14 mouse cellular contexts compared by ENCODE assay signal in the genomic region with DNA sequence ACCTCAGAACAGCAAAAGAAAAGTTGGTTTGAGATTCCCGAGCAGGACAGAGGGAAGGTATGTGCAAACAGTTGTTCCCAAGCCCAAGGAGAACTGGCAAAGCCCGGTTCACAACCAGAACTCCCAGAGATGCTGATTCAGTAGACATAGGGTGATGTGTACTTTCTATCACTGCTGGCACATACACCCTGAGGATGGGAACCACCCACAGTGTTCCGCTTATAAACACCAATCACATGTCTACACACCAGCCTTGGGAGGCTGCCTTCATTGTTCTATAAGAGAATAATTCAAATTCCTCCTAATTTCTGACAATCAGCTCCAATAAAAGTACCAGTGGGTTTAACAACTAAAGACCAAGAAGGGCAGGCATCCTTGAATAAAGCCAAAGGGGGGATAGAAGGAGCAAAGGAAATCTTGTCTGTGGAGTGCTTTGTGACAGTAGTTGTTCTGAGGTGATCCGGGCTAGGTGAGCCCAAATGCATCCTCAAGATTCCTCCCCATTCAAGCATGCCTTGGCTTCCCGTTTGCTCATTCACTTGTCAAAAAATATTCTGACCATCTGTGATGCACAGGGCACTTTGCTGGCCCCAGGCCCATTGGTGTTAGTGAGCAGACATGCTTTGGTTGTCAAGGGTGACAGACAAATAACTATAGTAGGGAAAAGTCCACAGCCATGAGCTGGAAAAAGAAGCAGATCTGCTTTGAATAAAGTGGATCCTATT.
DNase-seq lines count a peak whose midpoint lies in the region; ATAC-seq and TF ChIP-seq lines count a peak whose summit lies in the region.
"Had no signal": no experiment of that assay in that cellular context is flagged by ENCODE, and none has a peak within 500 bp of the region (broad histone marks: within the 10 kb centered on the region; RNA-seq: fewer than 3 reads in every experiment).

No protein-coding gene starts in this region.

- no peaks in the 10 kb centered on the region for H3K36me3 ChIP-seq in midbrain, postnatal 0 days (ENCODE audit: insufficient read depth, low read length)
- no peaks in the 10 kb centered on the region for H3K36me3 ChIP-seq in midbrain, embryonic 16.5 days (ENCODE audit: control insufficient read depth, insufficient read depth, low read length)
- H3K36me3 ChIP-seq: heart, embryonic 13.5 days; hindbrain, embryonic 10.5 days; intestine, embryonic 15.5 days had no signal

- 87% methylated on average over 5 of the region's 5 CpGs for WGBS in midbrain, postnatal 0 days
- WGBS in midbrain, embryonic 16.5 days = 81% methylated on average over 5 of the region's 5 CpGs

- no peak overlapping the region for H3K4me2 ChIP-seq in midbrain, postnatal 0 days (ENCODE audit: low read depth, low read length, poor library complexity, severe bottlenecking)
- H3K4me2 ChIP-seq in midbrain, embryonic 16.5 days (ENCODE audit: low read length) = no peak overlapping the region
- H3K4me2 ChIP-seq: heart, embryonic 13.5 days; intestine, embryonic 15.5 days had no signal

- H3K27me3 ChIP-seq in midbrain, postnatal 0 days (ENCODE audit: insufficient read depth, low read length) = no peaks in the 10 kb centered on the region
- no peaks in the 10 kb centered on the region for H3K27me3 ChIP-seq in midbrain, embryonic 16.5 days (ENCODE audit: control insufficient read depth, insufficient read depth, low read depth, low read length)
- H3K27me3 ChIP-seq: intestine, embryonic 15.5 days had no signal

- no peak overlapping the region for H3K27ac ChIP-seq in midbrain, postnatal 0 days (ENCODE audit: low read depth, low read length)
- no peak overlapping the region for H3K27ac ChIP-seq in midbrain, embryonic 16.5 days (ENCODE audit: low read length)
- H3K27ac ChIP-seq: heart, embryonic 13.5 days; hindbrain, embryonic 10.5 days; intestine, embryonic 15.5 days; liver, embryonic 14.5 days had no signal

- no peak overlapping the region for H3K4me3 ChIP-seq in midbrain, postnatal 0 days (ENCODE audit: low read depth, low read length)
- no peak overlapping the region for H3K4me3 ChIP-seq in midbrain, embryonic 16.5 days (ENCODE audit: low read depth, low read length)
- H3K4me3 ChIP-seq: heart, embryonic 13.5 days; hindbrain, embryonic 10.5 days; intestine, embryonic 15.5 days; megakaryocyte, embryonic 14.5 days; myocyte had no signal

- ATAC-seq in midbrain, postnatal 0 days (ENCODE audit: low FRiP score) = no peak
- ATAC-seq in midbrain, embryonic 16.5 days = no peak
- ATAC-seq: intestine, embryonic 15.5 days had no signal

- TF ChIP-seq CTCF in midbrain, postnatal 0 days (IDR thresholded peaks at IDR 0.05) = no peak

- H3K9me3 ChIP-seq in midbrain, postnatal 0 days (ENCODE audit: low read length) = no peaks in the 10 kb centered on the region
- H3K9me3 ChIP-seq in midbrain, embryonic 16.5 days (replicated peaks; ENCODE audit: control insufficient read depth, low read length, poor library complexity, severe bottlenecking) = no peaks in the 10 kb centered on the region
- H3K9me3 ChIP-seq: heart, embryonic 13.5 days; hindbrain, embryonic 10.5 days; intestine, embryonic 15.5 days; megakaryocyte, embryonic 14.5 days had no signal

- no peak overlapping the region for H3K9ac ChIP-seq in midbrain, postnatal 0 days (replicated peaks; ENCODE audit: low read length, poor library complexity, severe bottlenecking)
- no peak overlapping the region for H3K9ac ChIP-seq in midbrain, embryonic 16.5 days (ENCODE audit: low read depth, low read length)
- H3K9ac ChIP-seq: heart, embryonic 13.5 days; intestine, embryonic 15.5 days; liver, embryonic 14.5 days had no signal

- peaks cover 6% of the 10 kb centered on the region; the same call in 1 of the 2 replicates for H3K4me1 ChIP-seq in midbrain, postnatal 0 days (ENCODE audit: insufficient read depth, low read length)
- H3K4me1 ChIP-seq in midbrain, embryonic 16.5 days (ENCODE audit: control insufficient read depth, insufficient read depth, low read length) = peaks cover 3% of the 10 kb centered on the region; the same call in 1 of the 2 replicates
- H3K4me1 ChIP-seq: intestine, embryonic 15.5 days; megakaryocyte, embryonic 14.5 days had no signal

- DNase-seq in adrenal gland, postnatal 14 days = peak; percentile 5
- DNase-seq in adrenal gland, postnatal 4 days (ENCODE audit: low spot score in 2 of 2) = no peak
- peak; percentile 43 for DNase-seq in layer of hippocampus, adult 11-12 months (ENCODE audit: low spot score)
- no peak for DNase-seq in layer of hippocampus, postnatal 10 days (ENCODE audit: low spot score in 2 of 2)
- DNase-seq in midbrain, postnatal 0 days (ENCODE audit: low spot score) = peak; percentile 63
- peak; percentile 65 to 68 for DNase-seq in cerebellum, postnatal 36 days
- DNase-seq in heart, adult 11 months = no peak

Comparison
In these comparisons a context has a peak if more than half of its experiments do, and no peak if none do; other contexts are left out.
1. DNase-seq: peak in adrenal gland, postnatal 14 days (single experiment), layer of hippocampus, adult 11-12 months (single experiment), midbrain, postnatal 0 days (single experiment) and cerebellum, postnatal 36 days (2 of 2); none in adrenal gland, postnatal 4 days (0 of 2), layer of hippocampus, postnatal 10 days (0 of 2) and heart, adult 11 months (single experiment).